In the genomic region with DNA sequence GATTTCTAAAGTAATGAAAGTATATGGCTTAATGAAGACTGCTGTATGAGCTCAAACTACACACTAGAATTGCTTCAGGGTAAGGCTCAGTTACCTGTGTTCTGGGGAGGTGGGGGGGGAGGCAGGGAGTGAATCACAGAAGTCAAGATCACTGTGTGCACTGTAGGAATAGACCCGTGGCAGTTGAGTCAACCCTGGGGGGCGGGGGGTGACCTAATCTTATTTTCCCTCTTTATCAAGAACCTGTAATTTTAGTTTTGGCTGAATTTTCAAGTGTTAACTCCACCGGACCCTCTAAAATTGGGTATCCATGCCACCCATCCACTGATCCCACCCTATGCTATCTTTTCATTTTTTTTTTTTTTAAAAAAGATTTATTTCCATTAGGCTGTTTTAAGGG, we compare ENCODE assay signal across 7 mouse cellular contexts. TPM values are rescaled to one million over a fixed set of nuclear protein-coding genes. Genes with fewer than 3 reads are reported as not detected.
DNase-seq lines count a peak whose midpoint lies in the region; ATAC-seq and TF ChIP-seq lines count a peak whose summit lies in the region.

No protein-coding gene starts in this region.

- peak overlapping the region; percentile 77 for H3K4me2 ChIP-seq in lung, embryonic 14.5 days
- peak overlapping the region; percentile 59 for H3K4me2 ChIP-seq in forebrain, embryonic 15.5 days (replicated peaks)
- peak overlapping the region; percentile 83; the same call in 1 of the 2 replicates for H3K4me2 ChIP-seq in limb, embryonic 14.5 days (replicated peaks; ENCODE audit: low read depth, low read length, severe bottlenecking)
- H3K4me2 ChIP-seq in stomach, embryonic 16.5 days (ENCODE audit: low read depth, low read length), result peak overlapping the region; percentile 63

- peak overlapping the region; percentile 90 for H3K4me3 ChIP-seq in lung, embryonic 14.5 days (ENCODE audit: low read depth, low read length)
- peak overlapping the region; percentile 95 for H3K4me3 ChIP-seq in forebrain, embryonic 15.5 days
- peak overlapping the region; percentile 84 for H3K4me3 ChIP-seq in limb, embryonic 14.5 days (replicated peaks; ENCODE audit: low read length)
- H3K4me3 ChIP-seq in stomach, embryonic 16.5 days (replicated peaks; ENCODE audit: low read length), result peak overlapping the region; percentile 63

- no peak for TF ChIP-seq CTCF in lung, embryonic 14.5 days (IDR thresholded peaks at IDR 0.05; ENCODE audit: low read depth)

- no peak overlapping the region for H3K9ac ChIP-seq in lung, embryonic 14.5 days
- peak overlapping the region; percentile 93 for H3K9ac ChIP-seq in forebrain, embryonic 15.5 days (replicated peaks)
- no peak overlapping the region for H3K9ac ChIP-seq in limb, embryonic 14.5 days (ENCODE audit: low read depth, low read length, severe bottlenecking)
- H3K9ac ChIP-seq in stomach, embryonic 16.5 days (ENCODE audit: low read length), result peak overlapping the region; percentile 16; the same call in 1 of the 2 replicates

- DNase-seq in lung, embryonic 14.5 days, result no peak
- no peak for DNase-seq in lung, adult 18-20 months
- DNase-seq in limb, embryonic 14.5 days (ENCODE audit: low spot score), result no peak
- no peak for DNase-seq in right cerebral cortex, postnatal 10 days (ENCODE audit: low spot score in 2 of 2)

- H3K9me3 ChIP-seq in lung, embryonic 14.5 days (ENCODE audit: low read depth, low read length), result no peaks in the 10 kb centered on the region
- no peaks in the 10 kb centered on the region for H3K9me3 ChIP-seq in forebrain, embryonic 15.5 days
- no peaks in the 10 kb centered on the region for H3K9me3 ChIP-seq in limb, embryonic 14.5 days (ENCODE audit: control insufficient read depth, low read length)
- no peaks in the 10 kb centered on the region for H3K9me3 ChIP-seq in stomach, embryonic 16.5 days (replicated peaks; ENCODE audit: control insufficient read depth, low read length)

- TF ChIP-seq POLR2A in limb, embryonic 14.5 days (IDR thresholded peaks at IDR 0.05; ENCODE audit: borderline replicate concordance, extremely low read depth, insufficient read depth, insufficient read length), result no peak

- peaks cover 5% of the 10 kb centered on the region for H3K4me1 ChIP-seq in lung, embryonic 14.5 days (ENCODE audit: insufficient read depth)
- peaks cover 23% of the 10 kb centered on the region for H3K4me1 ChIP-seq in forebrain, embryonic 15.5 days
- peaks cover 20% of the 10 kb centered on the region for H3K4me1 ChIP-seq in limb, embryonic 14.5 days (ENCODE audit: control insufficient read depth, insufficient read depth, low read length)
- peaks cover 13% of the 10 kb centered on the region for H3K4me1 ChIP-seq in stomach, embryonic 16.5 days (ENCODE audit: control insufficient read depth, insufficient read depth, low read length)

- H3K27ac ChIP-seq in lung, embryonic 14.5 days (ENCODE audit: low read depth), result no peak overlapping the region
- peak overlapping the region; percentile 96; the same call in 1 of the 2 replicates for H3K27ac ChIP-seq in forebrain, embryonic 15.5 days (replicated peaks)
- H3K27ac ChIP-seq in limb, embryonic 14.5 days (replicated peaks; ENCODE audit: low read depth, low read length), result no peak overlapping the region
- H3K27ac ChIP-seq in stomach, embryonic 16.5 days (ENCODE audit: low read length), result peak overlapping the region; percentile 100; the same call in 1 of the 2 replicates

- no peaks in the 10 kb centered on the region for H3K27me3 ChIP-seq in lung, embryonic 14.5 days (ENCODE audit: insufficient read depth, low read length)
- no peaks in the 10 kb centered on the region for H3K27me3 ChIP-seq in forebrain, embryonic 15.5 days
- H3K27me3 ChIP-seq in limb, embryonic 14.5 days (ENCODE audit: control insufficient read depth, insufficient read depth, low read length), result no peaks in the 10 kb centered on the region
- no peaks in the 10 kb centered on the region for H3K27me3 ChIP-seq in stomach, embryonic 16.5 days (ENCODE audit: control insufficient read depth, insufficient read depth, low read length)

- no peaks in the 10 kb centered on the region for H3K36me3 ChIP-seq in lung, embryonic 14.5 days (ENCODE audit: insufficient read depth)
- no peaks in the 10 kb centered on the region for H3K36me3 ChIP-seq in forebrain, embryonic 15.5 days
- H3K36me3 ChIP-seq in limb, embryonic 14.5 days (ENCODE audit: control insufficient read depth, insufficient read depth, low read length), result no peaks in the 10 kb centered on the region
- H3K36me3 ChIP-seq in stomach, embryonic 16.5 days (ENCODE audit: control insufficient read depth, insufficient read depth, low read length), result no peaks in the 10 kb centered on the region

- no peak for ATAC-seq in lung, embryonic 14.5 days (ENCODE audit: insufficient read depth)
- ATAC-seq in forebrain, embryonic 15.5 days (replicated peaks), result no peak
- no peak for ATAC-seq in limb, embryonic 14.5 days (ENCODE audit: low FRiP score, low read depth)
- ATAC-seq in stomach, embryonic 16.5 days (ENCODE audit: insufficient read depth, low FRiP score), result no peak
- ATAC-seq in megakaryocyte progenitor cell, adult 5-6 weeks (replicated peaks; ENCODE audit: poor library complexity), result no peak

- 23% methylated on average over 3 of the region's 3 CpGs for WGBS in lung, embryonic 14.5 days
- WGBS in forebrain, embryonic 15.5 days, result 25% methylated on average over 3 of the region's 3 CpGs
- 18% methylated on average over 3 of the region's 3 CpGs for WGBS in limb, embryonic 14.5 days
- 30% methylated on average over 3 of the region's 3 CpGs for WGBS in stomach, embryonic 16.5 days

RNA-seq across cellular contexts. Expression of a gene that starts 0.9 kb away (rescaled TPM):
- 9.5 and 10.1 TPM in 2 replicates for polyA plus RNA-seq in lung, embryonic 14.5 days (2014; fragmentation: Nextera tagmentation; extraction: Ambion mirVana)
- 10.9 and 11.5 TPM in 2 replicates for polyA plus RNA-seq in forebrain, embryonic 15.5 days (2015; fragmentation: Nextera tagmentation; extraction: Ambion mirVana)
- polyA plus RNA-seq in limb, embryonic 14.5 days (2012; rRNA removed), result 35.2 and 47.8 TPM in 2 replicates
- 15.1 and 19.3 TPM in 2 replicates for polyA plus RNA-seq in limb, embryonic 14.5 days (2014; fragmentation: Nextera tagmentation; extraction: Ambion mirVana)
- polyA plus RNA-seq in stomach, embryonic 16.5 days (2015; fragmentation: Nextera tagmentation; extraction: Ambion mirVana), result 7.6 and 7.8 TPM in 2 replicates
- 1.8 and 1.9 TPM in 2 replicates for total RNA-seq in megakaryocyte progenitor cell, adult 5-6 weeks (2015)
- 0.64 and 1.7 TPM in 2 replicates for total RNA-seq in megakaryocyte progenitor cell, adult 5-6 weeks (2017)

Comparison
In these comparisons a context has a peak if more than half of its experiments do, and no peak if none do; other contexts are left out.
1. H3K27ac ChIP-seq: peak in forebrain, embryonic 15.5 days (single experiment) and stomach, embryonic 16.5 days (single experiment); none in lung, embryonic 14.5 days (single experiment) and limb, embryonic 14.5 days (single experiment).
2. H3K9ac ChIP-seq: peak in forebrain, embryonic 15.5 days (single experiment) and stomach, embryonic 16.5 days (single experiment); none in lung, embryonic 14.5 days (single experiment) and limb, embryonic 14.5 days (single experiment).
3. Peak in every context shown above with its lines, with median percentiles within 50 percentile points of each other: H3K4me2 ChIP-seq and H3K4me3 ChIP-seq.